Comparison of ENCODE assay signal across 8 mouse cellular contexts in the genomic region with DNA sequence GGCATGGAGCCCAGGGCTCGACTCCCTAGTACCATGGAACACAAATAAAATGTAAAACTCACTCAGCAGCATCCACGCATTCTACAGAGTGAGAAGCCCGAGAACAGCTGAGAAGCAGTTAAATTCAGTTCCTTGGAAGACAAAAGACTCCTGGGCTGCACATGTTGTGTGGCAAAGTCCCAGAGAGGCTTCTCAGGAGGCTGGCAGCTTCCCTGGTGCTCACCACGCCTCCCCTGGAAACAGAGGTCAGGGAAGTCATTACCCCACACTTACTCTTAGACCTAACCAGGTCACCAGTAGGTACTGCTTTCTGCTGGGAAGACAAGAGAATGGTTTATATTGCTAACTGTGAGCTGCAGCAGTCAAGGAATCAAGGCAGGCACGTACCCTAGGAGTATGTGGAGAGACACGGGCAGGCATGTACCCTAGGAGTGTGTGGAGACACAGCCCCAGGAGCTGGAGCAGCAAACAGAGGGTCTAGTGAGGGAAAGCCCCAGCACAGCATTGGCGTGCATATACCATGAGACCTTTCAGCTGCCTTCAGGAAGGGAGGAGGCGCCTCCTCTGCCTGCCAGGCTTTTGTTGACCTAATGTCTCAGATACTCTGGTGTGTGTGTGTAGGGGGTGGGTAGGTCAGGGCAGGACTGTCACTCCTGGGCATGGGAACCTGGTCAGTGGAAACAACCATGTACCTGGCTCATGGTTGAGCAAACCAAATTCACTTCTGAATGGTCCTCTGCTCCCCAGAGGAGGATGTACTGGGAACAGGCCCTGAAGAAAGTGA. TPM values are rescaled to one million over a fixed set of nuclear protein-coding genes. Genes with fewer than 3 reads are reported as not detected.
A peak's percentile ranks its signal among the peaks of the same experiment; 100 is the strongest.
DNase-seq lines count a peak whose midpoint lies in the region; ATAC-seq and TF ChIP-seq lines count a peak whose summit lies in the region.

No protein-coding gene starts in this region.

- no peak for TF ChIP-seq EP300 in heart, postnatal 0 days (IDR thresholded peaks at IDR 0.05; ENCODE audit: low read depth)

- no peaks in the 10 kb centered on the region for H3K27me3 ChIP-seq in heart, postnatal 0 days (ENCODE audit: control insufficient read depth, insufficient read depth, low read length)
- no peaks in the 10 kb centered on the region for H3K27me3 ChIP-seq in kidney, embryonic 16.5 days (ENCODE audit: insufficient read depth, low read length)
- H3K27me3 ChIP-seq in midbrain, embryonic 16.5 days (ENCODE audit: control insufficient read depth, insufficient read depth, low read depth, low read length): no peaks in the 10 kb centered on the region

- H3K4me3 ChIP-seq in heart, postnatal 0 days (ENCODE audit: low read depth, low read length): no peak overlapping the region
- no peak overlapping the region for H3K4me3 ChIP-seq in cortical plate, adult 2 months (ENCODE audit: insufficient read depth, low read length)
- H3K4me3 ChIP-seq in kidney, embryonic 16.5 days (ENCODE audit: low read length): no peak overlapping the region
- H3K4me3 ChIP-seq in midbrain, embryonic 16.5 days (ENCODE audit: low read depth, low read length): no peak overlapping the region

- H3K4me1 ChIP-seq in heart, postnatal 0 days (ENCODE audit: control insufficient read depth, insufficient read depth): peaks cover 51% of the 10 kb centered on the region
- H3K4me1 ChIP-seq in cortical plate, adult 2 months (ENCODE audit: control insufficient read depth, insufficient read depth, low read length): peaks cover 19% of the 10 kb centered on the region
- H3K4me1 ChIP-seq in kidney, embryonic 16.5 days (ENCODE audit: insufficient read depth, low read length): peaks cover 54% of the 10 kb centered on the region
- peaks cover 46% of the 10 kb centered on the region for H3K4me1 ChIP-seq in midbrain, embryonic 16.5 days (ENCODE audit: control insufficient read depth, insufficient read depth, low read length)

- 61% methylated on average over 8 of the region's 8 CpGs for WGBS in heart, postnatal 0 days
- WGBS in kidney, embryonic 16.5 days: 45% methylated on average over 8 of the region's 8 CpGs
- 45% methylated on average over 8 of the region's 8 CpGs for WGBS in midbrain, embryonic 16.5 days

- no peak for ATAC-seq in heart, postnatal 0 days (ENCODE audit: insufficient read depth, low read depth)
- ATAC-seq in kidney, embryonic 16.5 days (ENCODE audit: low FRiP score, low TSS enrichment): peak; percentile 36; the same call in 1 of the 2 replicates
- ATAC-seq in midbrain, embryonic 16.5 days: no peak

- no peak for TF ChIP-seq CTCF in heart, postnatal 0 days (IDR thresholded peaks at IDR 0.05; ENCODE audit: low read depth)
- no peak for TF ChIP-seq CTCF in cortical plate, adult 2 months (IDR thresholded peaks at IDR 0.05; ENCODE audit: extremely low read depth, insufficient read depth, low read length)

- peak; percentile 8 for DNase-seq in heart, postnatal 0 days (ENCODE audit: low spot score)
- no peak for DNase-seq in heart, postnatal 4 days
- no peak for DNase-seq in embryo, embryonic 11 days
- DNase-seq in spleen, postnatal 10 days (ENCODE audit: low spot score in 2 of 2): no peak
- DNase-seq in urinary bladder, adult 18-20 months (ENCODE audit: low spot score in 2 of 2): no peak

- no peak overlapping the region for H3K9ac ChIP-seq in heart, postnatal 0 days (replicated peaks; ENCODE audit: low read depth, low read length)
- no peak overlapping the region for H3K9ac ChIP-seq in kidney, embryonic 16.5 days (replicated peaks; ENCODE audit: low read length)
- peak overlapping the region; percentile 24 for H3K9ac ChIP-seq in midbrain, embryonic 16.5 days (ENCODE audit: low read depth, low read length)

- H3K9me3 ChIP-seq in heart, postnatal 0 days (replicated peaks; ENCODE audit: control insufficient read depth, low read length): no peaks in the 10 kb centered on the region
- H3K9me3 ChIP-seq in kidney, embryonic 16.5 days (ENCODE audit: low read length): no peaks in the 10 kb centered on the region
- no peaks in the 10 kb centered on the region for H3K9me3 ChIP-seq in midbrain, embryonic 16.5 days (replicated peaks; ENCODE audit: control insufficient read depth, low read length, poor library complexity, severe bottlenecking)

- 0 out of 2 replicates have a peak overlapping the region, but pooled peaks have one; percentile 18 for H3K27ac ChIP-seq in heart, postnatal 0 days (ENCODE audit: low read depth)
- peak overlapping the region; percentile 23 for H3K27ac ChIP-seq in cortical plate, adult 2 months (ENCODE audit: insufficient read depth, low read length)
- H3K27ac ChIP-seq in kidney, embryonic 16.5 days (ENCODE audit: low read length): peak overlapping the region; percentile 45; the same call in 1 of the 2 replicates
- peak overlapping the region; percentile 65; the same call in 1 of the 2 replicates for H3K27ac ChIP-seq in midbrain, embryonic 16.5 days (ENCODE audit: low read length)

- H3K4me2 ChIP-seq in heart, postnatal 0 days (ENCODE audit: low read depth, low read length): no peak overlapping the region
- no peak overlapping the region for H3K4me2 ChIP-seq in kidney, embryonic 16.5 days (replicated peaks; ENCODE audit: low read depth, low read length)
- H3K4me2 ChIP-seq in midbrain, embryonic 16.5 days (ENCODE audit: low read length): no peak overlapping the region

- no peaks in the 10 kb centered on the region; the same call in 1 of the 2 replicates for H3K36me3 ChIP-seq in heart, postnatal 0 days (replicated peaks; ENCODE audit: control insufficient read depth, insufficient read depth, low read length)
- H3K36me3 ChIP-seq in kidney, embryonic 16.5 days (ENCODE audit: insufficient read depth, low read length): no peaks in the 10 kb centered on the region
- H3K36me3 ChIP-seq in midbrain, embryonic 16.5 days (ENCODE audit: control insufficient read depth, insufficient read depth, low read length): no peaks in the 10 kb centered on the region

- no peak for TF ChIP-seq POLR2A in cortical plate, adult 2 months (IDR thresholded peaks at IDR 0.05; ENCODE audit: extremely low read depth, insufficient read depth, low read length)

RNA-seq across cellular contexts. Expression of a gene that starts 19.6 kb away (rescaled TPM):
- 19.9 and 20.4 TPM in 2 replicates for total RNA-seq in heart, postnatal 0 days (2014; rRNA removed; ENCODE audit: low replicate concordance)
- polyA plus RNA-seq in heart, postnatal 0 days (2015; fragmentation: Nextera tagmentation; extraction: Ambion mirVana): 4.6 and 6.5 TPM in 2 replicates
- 10 to 100 TPM; 17.0 to 17.5 TPM for total RNA-seq in heart, postnatal 4 days (2021)
- polyA plus RNA-seq in cortical plate, adult 2 months (2012; rRNA removed): 124 and 135 TPM in 2 replicates
- polyA plus RNA-seq in kidney, embryonic 16.5 days (2015; fragmentation: Nextera tagmentation; extraction: Ambion mirVana): 8.3 and 8.6 TPM in 2 replicates
- polyA plus RNA-seq in midbrain, embryonic 16.5 days (2015; fragmentation: Nextera tagmentation; extraction: Ambion mirVana): 33.3 and 38.1 TPM in 2 replicates

RNA-seq across cellular contexts. Expression of a gene that starts 45.9 kb away (rescaled TPM):
- total RNA-seq in heart, postnatal 0 days (2014; rRNA removed; ENCODE audit: low replicate concordance): 6.7 and 37.6 TPM in 2 replicates
- polyA plus RNA-seq in heart, postnatal 0 days (2015; fragmentation: Nextera tagmentation; extraction: Ambion mirVana): 6.3 and 6.7 TPM in 2 replicates
- 10 to 100 TPM; 16.9 to 17.3 TPM for total RNA-seq in heart, postnatal 4 days (2021)
- polyA plus RNA-seq in cortical plate, adult 2 months (2012; rRNA removed): 24.0 TPM in 2 replicates
- 16.9 and 18.6 TPM in 2 replicates for polyA plus RNA-seq in kidney, embryonic 16.5 days (2015; fragmentation: Nextera tagmentation; extraction: Ambion mirVana)
- 10.3 and 10.5 TPM in 2 replicates for polyA plus RNA-seq in midbrain, embryonic 16.5 days (2015; fragmentation: Nextera tagmentation; extraction: Ambion mirVana)

RNA-seq across cellular contexts. Expression of a gene that starts 55.6 kb away (rescaled TPM):
- total RNA-seq in heart, postnatal 0 days (2014; rRNA removed; ENCODE audit: low replicate concordance): 0.76 and 2.6 TPM in 2 replicates
- polyA plus RNA-seq in heart, postnatal 0 days (2015; fragmentation: Nextera tagmentation; extraction: Ambion mirVana): 2.0 and 2.2 TPM in 2 replicates
- 1 to 10 TPM; 5.3 to 5.8 TPM for total RNA-seq in heart, postnatal 4 days (2021)
- polyA plus RNA-seq in cortical plate, adult 2 months (2012; rRNA removed): 1.1 TPM in 2 replicates
- 4.3 and 5.5 TPM in 2 replicates for polyA plus RNA-seq in kidney, embryonic 16.5 days (2015; fragmentation: Nextera tagmentation; extraction: Ambion mirVana)
- 19.8 and 22.0 TPM in 2 replicates for polyA plus RNA-seq in midbrain, embryonic 16.5 days (2015; fragmentation: Nextera tagmentation; extraction: Ambion mirVana)
